Mouse (Mus musculus) embryonic facial prominence, embryonic 11.5 days (tissue): ENCODE measurements around the gene Olfr156. TPM values are rescaled to one million over a fixed set of nuclear protein-coding genes. Genes with fewer than 3 reads are reported as not detected.

Experiments
- ATAC-seq: fragments of 200-750 bp; cut with Nextera tagmentation; replicated peaks from 2 replicates; pipeline ENCODE4 v1.8.0; 2017; ENCODE audit warnings: low read depth; ENCODE audit not compliant: insufficient number of reproducible peaks, low FRiP score, low TSS enrichment
- DNase-seq: peaks from one replicate; pipeline ENCODE4 v3.0.0-alpha.2; 2015; ENCODE audit warnings: low spot score
- H3K27ac ChIP-seq: fragments of 300-500 bp; sonication (generic); replicated peaks from 2 replicates; pipeline ENCODE4 v1.5.1; 2014; ENCODE audit warnings: mild to moderate bottlenecking, low read depth, low read length, control low read depth
- H3K27me3 ChIP-seq: fragments of 300-500 bp; sonication (generic); 2 replicates; pipeline ENCODE4 v1.6.1; 2014; ENCODE audit warnings: mild to moderate bottlenecking, low read length, moderate library complexity, mixed read lengths; ENCODE audit not compliant: control insufficient read depth, insufficient read depth
- H3K36me3 ChIP-seq: fragments of 300-500 bp; sonication (generic); replicated peaks from 2 replicates; pipeline ENCODE4 v1.6.1; 2014; ENCODE audit warnings: low read depth, mild to moderate bottlenecking, low read length, moderate library complexity, mixed read lengths; ENCODE audit not compliant: control insufficient read depth, insufficient read depth
- H3K4me1 ChIP-seq: fragments of 300-500 bp; sonication (generic); 2 replicates; pipeline ENCODE4 v1.6.1; 2014; ENCODE audit warnings: low read length, mixed read lengths; ENCODE audit not compliant: control insufficient read depth, insufficient read depth
- H3K4me2 ChIP-seq: fragments of 300-500 bp; sonication (generic); 2 replicates; pipeline ENCODE4 v1.6.1; 2014; ENCODE audit warnings: low read depth, mild to moderate bottlenecking, control low read depth, low read length, moderate library complexity
- H3K4me3 ChIP-seq: fragments of 300-500 bp; sonication (generic); 2 replicates; pipeline ENCODE4 v1.5.1; 2014; ENCODE audit warnings: low read depth, low read length, control low read depth
- H3K9ac ChIP-seq: fragments of 300-500 bp; sonication (generic); replicated peaks from 2 replicates; pipeline ENCODE4 v1.6.1; 2014; ENCODE audit warnings: mild to moderate bottlenecking, control low read depth, low read length
- H3K9me3 ChIP-seq: fragments of 300-500 bp; sonication (generic); replicated peaks from 2 replicates; pipeline ENCODE4 v1.6.1; 2016; ENCODE audit warnings: mild to moderate bottlenecking, low read length, inconsistent platforms, mixed read lengths; ENCODE audit not compliant: control insufficient read depth
- WGBS: fragments of 180-500 bp; shearing (Covaris S2); extraction: QIAGEN DNeasy Blood & Tissue Kit; methylation state at CpG from one replicate; pipeline ENCODE4 v1.1.7; 2014; 5-methylcytosine and 5-hydroxymethylcytosine counted together
- polyA plus RNA-seq: library from polyadenylated mRNA; unstranded; fragments of >200 nt; fragmentation: Nextera tagmentation; extraction: Ambion mirVana; gene quantifications from 2 replicates; pipeline ENCODE4 v1.2.1, GENCODE M21; 2014

Gene Olfr156
- polyA plus RNA-seq, result 0.26 TPM in 1 of 2 replicates, not detected in the other

DNA sequence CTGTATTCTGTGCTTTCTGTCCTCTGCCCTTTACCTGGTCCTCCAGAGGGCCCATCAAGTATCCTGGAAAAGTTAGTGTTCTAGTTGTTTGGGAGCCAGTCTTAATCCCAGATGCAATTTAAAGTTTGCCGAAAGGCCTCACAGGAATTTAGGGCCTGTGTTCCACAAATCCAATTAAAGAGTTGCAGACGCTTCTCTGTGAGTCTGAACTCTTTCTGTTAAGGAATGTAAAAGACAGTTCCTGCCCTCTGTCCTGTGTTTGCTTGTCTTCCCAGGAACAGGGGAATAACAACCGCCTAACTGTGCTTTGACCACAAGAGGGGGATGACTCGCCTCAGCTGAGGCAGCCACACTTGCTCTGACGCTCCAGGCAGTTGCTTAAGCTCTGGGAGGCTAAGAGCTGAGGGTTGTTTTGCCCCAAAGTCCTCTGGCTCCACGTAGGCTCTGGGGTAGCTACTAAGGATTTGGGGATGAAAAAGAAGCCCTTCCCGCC is at the start of gene Olfr156:
Gene Olfr156 (minus strand): TSS at position 51 of the 493 bp plus-strand sequence.
- Histone ChIP-seq H3K27me3 (no peaks in the 10 kb centered on the region), H3K4me2 (no peak within 1 kb of the TSS), H3K9me3 (no peaks in the 10 kb centered on the region), H3K27ac (no peak within 1 kb of the TSS), H3K4me1 (no peaks in the 10 kb centered on the region), H3K9ac (no peak within 1 kb of the TSS), H3K36me3 (no peaks in the 10 kb centered on the region), H3K4me3 (no peak within 1 kb of the TSS)
- WGBS, result 12% methylated on average over 7 of the region's 7 CpGs
- ATAC-seq, result no peak
- DNase-seq, result peak; percentile 72

DNA sequence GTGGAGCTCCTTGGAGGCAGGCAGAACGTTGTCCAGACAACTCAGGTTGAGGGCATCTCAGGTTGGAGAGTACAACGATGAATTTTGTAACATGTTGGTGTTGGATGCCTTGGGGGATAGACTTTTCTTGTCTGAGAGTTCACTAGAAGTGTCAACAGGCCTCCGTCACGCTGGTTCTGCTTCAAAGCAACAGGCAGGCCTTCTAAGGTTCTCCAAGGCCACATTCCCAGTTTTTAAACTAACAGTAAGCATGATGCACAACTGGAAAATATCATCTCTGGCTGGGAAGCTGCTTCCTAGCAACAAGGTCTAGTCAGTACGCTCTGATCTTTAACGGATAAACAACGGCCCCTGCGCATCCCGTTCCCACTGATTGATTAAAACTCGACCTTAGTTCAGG is 46.1 kb upstream of the Olfr156 start:
- Histone ChIP-seq H3K4me3 (no peak overlapping the region), H3K4me1 (no peaks in the 10 kb centered on the region)

DNA sequence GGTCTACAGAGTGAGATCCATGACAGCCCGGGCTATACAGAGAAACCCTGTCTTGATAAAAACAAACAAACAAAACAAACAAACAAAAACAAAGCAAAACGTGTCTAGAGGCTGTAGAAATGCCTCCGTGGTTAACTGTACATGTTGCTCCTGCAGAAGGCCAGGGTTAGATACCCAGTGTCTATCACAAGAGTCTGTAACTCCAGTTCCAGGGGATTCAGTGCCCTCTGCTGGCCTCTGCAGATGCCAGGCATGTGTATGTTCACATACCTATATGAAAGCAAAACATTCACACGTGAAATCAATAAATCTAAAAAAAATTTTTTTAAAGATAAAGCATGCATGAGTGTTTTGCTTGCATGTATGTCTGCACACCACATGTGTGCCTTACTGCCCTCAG is 39.6 kb upstream of the Olfr156 start:
- no peak overlapping the region for H3K4me2 ChIP-seq
- H3K9ac ChIP-seq, result no peak overlapping the region
- WGBS, result 58% methylated on average over 4 of the region's 4 CpGs
- no peak overlapping the region for H3K27ac ChIP-seq
- H3K4me1 ChIP-seq, result no peaks in the 10 kb centered on the region
- no peaks in the 10 kb centered on the region for H3K9me3 ChIP-seq
- ATAC-seq (no peak), DNase-seq (no peak)
- no peaks in the 10 kb centered on the region for H3K36me3 ChIP-seq
- H3K27me3 ChIP-seq, result no peaks in the 10 kb centered on the region
- H3K4me3 ChIP-seq, result no peak overlapping the region

More for the DNA sequence above, 46.1 kb upstream of the Olfr156 start:
- DNase-seq (no peak), ATAC-seq (no peak)
- Histone ChIP-seq H3K27ac (no peak overlapping the region), H3K36me3 (no peaks in the 10 kb centered on the region), H3K9me3 (no peaks in the 10 kb centered on the region), H3K9ac (no peak overlapping the region), H3K4me2 (no peak overlapping the region), H3K27me3 (no peaks in the 10 kb centered on the region)
- WGBS, result 89% methylated on average over 10 of the region's 10 CpGs

DNA sequence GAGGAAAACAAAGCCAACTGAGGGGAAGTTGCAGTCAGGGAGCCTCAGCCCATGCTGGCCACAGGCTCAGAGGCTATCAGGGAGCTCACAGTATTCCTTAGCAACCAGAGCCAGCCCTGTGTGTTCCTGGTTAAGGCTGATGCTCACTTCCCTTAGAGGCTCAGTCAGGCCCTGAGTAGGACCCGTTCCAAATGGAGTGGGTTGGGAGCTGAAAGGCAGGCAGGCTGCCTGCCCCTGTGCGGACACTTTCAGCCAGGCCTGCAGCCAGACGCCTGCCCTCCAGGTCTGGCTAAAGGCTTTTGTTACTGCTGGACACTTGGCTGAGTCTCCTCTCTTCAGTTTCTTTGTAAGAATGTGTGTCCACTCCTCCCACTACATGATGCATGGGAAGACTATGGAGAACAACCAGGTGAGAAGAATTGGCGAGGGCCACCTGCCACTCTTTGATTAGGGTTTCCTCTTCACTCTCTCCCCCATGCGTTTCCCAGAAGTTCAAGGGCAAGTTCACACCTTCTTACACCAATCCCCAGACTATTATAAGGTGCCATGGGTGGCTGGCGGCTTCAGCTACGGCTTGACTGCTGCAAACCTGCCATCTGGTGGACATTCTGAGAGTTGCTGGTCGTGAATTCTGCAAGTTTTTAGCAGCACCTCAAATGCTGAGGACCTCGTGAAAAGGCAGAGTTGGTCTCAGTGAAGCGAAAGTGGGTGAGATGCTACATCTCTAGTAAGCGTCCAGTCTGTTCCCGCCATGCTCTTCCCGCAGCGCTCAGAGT is 37.2 kb upstream of the Olfr156 start:
- Histone ChIP-seq H3K27ac (no peak overlapping the region), H3K4me2 (no peak overlapping the region), H3K27me3 (no peaks in the 10 kb centered on the region), H3K4me1 (no peaks in the 10 kb centered on the region), H3K9me3 (no peaks in the 10 kb centered on the region), H3K9ac (no peak overlapping the region), H3K4me3 (no peak overlapping the region), H3K36me3 (no peaks in the 10 kb centered on the region)
- DNase-seq, result peak; percentile 86
- WGBS, result 22% methylated on average over 14 of the region's 14 CpGs
- no peak for ATAC-seq

DNA sequence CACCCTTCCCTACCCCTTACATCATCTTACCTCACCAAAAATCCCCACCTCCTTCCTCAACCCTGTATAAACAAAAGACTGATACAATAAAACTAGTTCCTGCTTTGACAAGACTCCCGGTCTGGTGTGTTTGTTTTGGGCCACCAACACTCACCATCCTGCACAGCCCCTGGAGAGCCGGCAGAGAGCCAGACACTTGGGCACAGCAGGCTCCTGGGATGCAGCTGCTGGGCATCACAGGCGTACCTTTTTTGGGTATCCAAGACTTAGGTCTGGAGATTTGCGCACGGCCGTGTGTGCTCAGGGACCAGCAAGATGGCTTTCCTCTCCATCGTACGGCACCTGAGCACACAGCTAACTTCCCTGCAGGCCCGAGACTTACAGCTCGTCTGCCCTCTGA is 36.2 kb upstream of the Olfr156 start:
- Histone ChIP-seq H3K36me3 (no peaks in the 10 kb centered on the region), H3K4me1 (no peaks in the 10 kb centered on the region), H3K27ac (no peak overlapping the region), H3K27me3 (no peaks in the 10 kb centered on the region), H3K9ac (no peak overlapping the region), H3K4me3 (no peak overlapping the region), H3K4me2 (no peak overlapping the region), H3K9me3 (no peaks in the 10 kb centered on the region)
- DNase-seq, result no peak
- 79% methylated on average over 10 of the region's 10 CpGs for WGBS
- no peak for ATAC-seq

DNA sequence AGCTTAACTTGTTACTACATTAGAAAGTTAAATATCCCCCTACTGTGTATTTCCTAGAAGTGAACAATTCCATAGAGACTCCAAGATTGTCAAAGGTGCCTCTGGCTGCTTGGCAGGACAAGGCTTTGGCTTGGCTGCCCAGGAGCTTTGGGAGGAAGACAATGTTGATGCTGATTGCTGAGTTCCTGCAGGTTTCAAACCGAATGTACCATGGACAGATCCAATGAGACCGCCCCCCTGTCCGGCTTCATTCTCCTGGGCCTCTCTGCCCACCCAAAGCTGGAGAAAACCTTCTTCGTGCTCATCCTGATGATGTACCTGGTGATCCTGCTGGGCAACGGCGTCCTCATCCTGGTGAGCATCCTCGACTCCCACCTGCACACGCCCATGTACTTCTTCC is 30.4 kb upstream of the Olfr156 start:
- Histone ChIP-seq H3K27me3 (no peaks in the 10 kb centered on the region), H3K4me3 (no peak overlapping the region), H3K36me3 (no peaks in the 10 kb centered on the region), H3K9ac (no peak overlapping the region), H3K27ac (no peak overlapping the region), H3K9me3 (no peaks in the 10 kb centered on the region), H3K4me2 (no peak overlapping the region), H3K4me1 (no peaks in the 10 kb centered on the region)
- no peak for ATAC-seq
- 77% methylated on average over 8 of the region's 8 CpGs for WGBS
- DNase-seq, result no peak

DNA sequence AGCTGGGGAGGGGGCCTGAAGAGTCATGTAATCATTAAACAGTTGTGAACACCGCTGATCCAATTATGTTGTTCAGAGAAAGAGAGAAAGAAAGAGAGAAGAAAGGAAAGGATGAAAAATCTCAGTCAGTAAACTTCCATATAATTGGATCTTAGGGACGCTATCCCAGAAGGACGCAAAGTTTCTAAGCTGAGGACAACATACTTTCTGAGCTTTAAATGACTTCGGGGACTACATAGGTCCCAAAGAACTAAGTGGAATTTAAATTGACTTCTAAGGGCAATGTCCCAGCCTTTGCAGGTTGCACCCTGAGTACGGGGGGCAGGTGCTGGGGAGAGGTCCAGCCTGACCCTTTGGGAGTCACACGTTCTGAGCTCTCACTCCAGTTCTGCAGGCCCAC is 27.6 kb upstream of the Olfr156 start, which contains the start of gene Olfr155:
Gene Olfr155 (plus strand): TSS at position 301 of the 400 bp plus-strand sequence.
- no peak for ATAC-seq
- Histone ChIP-seq H3K4me1 (no peaks in the 10 kb centered on the region), H3K27me3 (no peaks in the 10 kb centered on the region), H3K4me3 (no peak within 1 kb of the TSS), H3K4me2 (no peak within 1 kb of the TSS), H3K9me3 (no peaks in the 10 kb centered on the region), H3K9ac (no peak within 1 kb of the TSS), H3K36me3 (no peaks in the 10 kb centered on the region), H3K27ac (no peak within 1 kb of the TSS)
- DNase-seq, result no peak
- WGBS, result 77% methylated on average over 6 of the region's 6 CpGs

DNA sequence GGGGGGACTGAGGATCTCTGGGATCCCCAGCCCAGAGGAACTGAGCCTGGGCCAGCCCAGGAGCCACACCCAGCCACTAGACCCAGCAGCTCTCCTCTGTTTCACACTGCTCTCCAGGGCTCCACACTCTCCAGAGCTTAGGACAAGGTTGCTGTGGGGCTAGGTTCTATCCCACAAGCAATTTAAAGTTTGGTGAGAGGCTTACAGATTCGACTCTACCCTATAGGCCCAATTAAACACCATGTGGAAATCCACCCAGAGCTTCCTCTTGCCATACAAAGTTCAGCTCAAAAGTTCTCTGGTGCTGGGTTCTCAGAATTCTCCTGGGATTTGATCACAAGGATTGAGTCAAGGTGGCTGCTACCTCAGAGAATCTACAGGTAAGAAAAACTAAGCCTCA is 16.4 kb upstream of the Olfr156 start, which contains the start of gene Olfr157:
Gene Olfr157 (minus strand): TSS at position 101 of the 400 bp plus-strand sequence.
- WGBS, result 85% methylated on average over 1 of the region's 1 CpGs
- Histone ChIP-seq H3K36me3 (no peaks in the 10 kb centered on the region), H3K4me1 (no peaks in the 10 kb centered on the region), H3K27ac (no peak within 1 kb of the TSS), H3K4me3 (no peak within 1 kb of the TSS), H3K9me3 (no peaks in the 10 kb centered on the region; the same call in 1 of the 2 replicates), H3K4me2 (no peak within 1 kb of the TSS), H3K27me3 (no peaks in the 10 kb centered on the region), H3K9ac (no peak within 1 kb of the TSS)
- ATAC-seq (no peak), DNase-seq (no peak)
